Mouse (Mus musculus) embryonic facial prominence, embryonic 12.5 days (tissue): Measurements from ENCODE around the gene Gnaq. TPM values are rescaled to one million over a fixed set of nuclear protein-coding genes. Genes with fewer than 3 reads are reported as not detected.
A peak's percentile ranks its signal among the peaks of the same experiment; 100 is the strongest.
"Not testable (repeated sequence)": the region's sequence is repeated elsewhere in the genome, so short reads cannot be mapped to it uniquely, and the experiment has no call there.

Experiments used
- ATAC-seq: fragments of 200-750 bp; cut with Nextera tagmentation; 2 replicates; pipeline ENCODE4 v1.8.0; 2017; ENCODE audit not compliant: insufficient number of reproducible peaks, insufficient read depth, low FRiP score, low TSS enrichment
- H3K27ac ChIP-seq: fragments of 300-500 bp; sonication (generic); 2 replicates; pipeline ENCODE4 v1.5.1; 2016; ENCODE audit warnings: mild to moderate bottlenecking
- H3K27me3 ChIP-seq: fragments of 300-500 bp; sonication (generic); 2 replicates; pipeline ENCODE4 v1.6.1; 2016; ENCODE audit warnings: mild to moderate bottlenecking, moderate library complexity
- H3K36me3 ChIP-seq: fragments of 300-500 bp; sonication (generic); 2 replicates; pipeline ENCODE4 v1.6.1; 2016; ENCODE audit warnings: mild to moderate bottlenecking
- H3K4me1 ChIP-seq: fragments of 300-500 bp; sonication (generic); 2 replicates; pipeline ENCODE4 v1.6.1; 2016
- H3K4me2 ChIP-seq: fragments of 300-500 bp; sonication (generic); replicated peaks from 2 replicates; pipeline ENCODE4 v1.6.1; 2016; ENCODE audit warnings: mild to moderate bottlenecking, moderate library complexity
- H3K4me3 ChIP-seq: fragments of 300-500 bp; sonication (generic); 2 replicates; pipeline ENCODE4 v1.5.1; 2016; ENCODE audit warnings: mild to moderate bottlenecking
- H3K9ac ChIP-seq: fragments of 300-500 bp; sonication (generic); 2 replicates; pipeline ENCODE4 v1.6.1; 2016; ENCODE audit warnings: mild to moderate bottlenecking, moderate library complexity
- H3K9me3 ChIP-seq: fragments of 300-500 bp; sonication (generic); 2 replicates; pipeline ENCODE4 v1.6.1; 2016; ENCODE audit warnings: mild to moderate bottlenecking, moderate library complexity
- WGBS: fragments of 180-500 bp; shearing (Covaris S2); methylation state at CpG from one replicate; pipeline ENCODE4 v1.1.7; 2016; 5-methylcytosine and 5-hydroxymethylcytosine counted together
- polyA plus RNA-seq: library from polyadenylated mRNA; unstranded; fragments of >200 nt; fragmentation: Nextera tagmentation; extraction: Ambion mirVana; gene quantifications from 2 replicates; pipeline ENCODE4 v1.2.1, GENCODE M21; 2016

Gene Gnaq
- 28.7 and 28.9 TPM in 2 replicates for polyA plus RNA-seq

- ATAC-seq = no peak
- Histone ChIP-seq H3K4me3 (peak within 1 kb of the TSS; percentile 92), H3K36me3 (no peaks in the 10 kb centered on the region), H3K27me3 (no peaks in the 10 kb centered on the region), H3K9ac (peak within 1 kb of the TSS; percentile 99), H3K27ac (peak within 1 kb of the TSS; percentile 99), H3K4me2 (peak within 1 kb of the TSS; percentile 75), H3K9me3 (no peaks in the 10 kb centered on the region), H3K4me1 (peaks cover 29% of the 10 kb centered on the region)
- WGBS = 0% methylated on average over 13 of the region's 14 CpGs
Measured at GRCm38 (mm10) chr19:16132791-16132864, at the start of gene Gnaq. Gene Gnaq, plus strand, starts transcription at chr19:16132831.

- not testable (repeated sequence) for H3K4me2 ChIP-seq, ATAC-seq, H3K9ac ChIP-seq, H3K4me1 ChIP-seq, H3K27ac ChIP-seq, H3K27me3 ChIP-seq, H3K4me3 ChIP-seq, H3K36me3 ChIP-seq, H3K9me3 ChIP-seq
- WGBS = 93% methylated on average over 21 of the region's 21 CpGs
Measured at GRCm38 (mm10) chr19:16083981-16084630, 48.5 kb upstream of the Gnaq start.

- H3K9ac ChIP-seq = no peak overlapping the region
- no peaks in the 10 kb centered on the region for H3K36me3 ChIP-seq
- no peak overlapping the region for H3K27ac ChIP-seq
- no peak for ATAC-seq
- H3K4me1 ChIP-seq = no peaks in the 10 kb centered on the region
- H3K27me3 ChIP-seq = no peaks in the 10 kb centered on the region
- WGBS = 70% methylated on average over 4 of the region's 4 CpGs
- H3K4me2 ChIP-seq = no peak overlapping the region
- no peaks in the 10 kb centered on the region for H3K9me3 ChIP-seq
- H3K4me3 ChIP-seq = no peak overlapping the region
Measured at GRCm38 (mm10) chr19:16085248-16085647, 47.4 kb upstream of the Gnaq start.

GRCm38 (mm10) chr19:16086154-16086553, 46.5 kb upstream of the Gnaq start:
- no peak overlapping the region for H3K9ac ChIP-seq
- H3K27me3 ChIP-seq = no peaks in the 10 kb centered on the region
- no peak overlapping the region for H3K4me3 ChIP-seq
- H3K4me2 ChIP-seq = no peak overlapping the region
- no peaks in the 10 kb centered on the region for H3K36me3 ChIP-seq
- H3K4me1 ChIP-seq = no peaks in the 10 kb centered on the region
- ATAC-seq = no peak
- H3K27ac ChIP-seq = no peak overlapping the region
- no peaks in the 10 kb centered on the region for H3K9me3 ChIP-seq

GRCm38 (mm10) chr19:16086581-16086980, 46.0 kb upstream of the Gnaq start:
- Histone ChIP-seq H3K4me2 (no peak overlapping the region), H3K9me3 (no peaks in the 10 kb centered on the region), H3K27me3 (no peaks in the 10 kb centered on the region), H3K27ac (no peak overlapping the region), H3K9ac (no peak overlapping the region), H3K36me3 (no peaks in the 10 kb centered on the region), H3K4me1 (no peaks in the 10 kb centered on the region), H3K4me3 (no peak overlapping the region)
- no peak for ATAC-seq

GRCm38 (mm10) chr19:16087391-16087790, 45.2 kb upstream of the Gnaq start:
- H3K27ac ChIP-seq = no peak overlapping the region
- no peak overlapping the region for H3K9ac ChIP-seq
- no peaks in the 10 kb centered on the region for H3K9me3 ChIP-seq
- H3K4me3 ChIP-seq = no peak overlapping the region
- no peak overlapping the region for H3K4me2 ChIP-seq
- H3K36me3 ChIP-seq = no peaks in the 10 kb centered on the region
- no peaks in the 10 kb centered on the region for H3K4me1 ChIP-seq
- no peaks in the 10 kb centered on the region for H3K27me3 ChIP-seq
- ATAC-seq = no peak

GRCm38 (mm10) chr19:16093616-16094015, 39.0 kb upstream of the Gnaq start:
- Histone ChIP-seq H3K9ac (no peak overlapping the region), H3K4me3 (no peak overlapping the region), H3K27ac (no peak overlapping the region), H3K4me2 (no peak overlapping the region), H3K36me3 (no peaks in the 10 kb centered on the region), H3K9me3 (peaks cover 3% of the 10 kb centered on the region; the same call in 1 of the 2 replicates), H3K27me3 (no peaks in the 10 kb centered on the region), H3K4me1 (no peaks in the 10 kb centered on the region)
- ATAC-seq = no peak
- WGBS = 74% methylated on average over 4 of the region's 4 CpGs

GRCm38 (mm10) chr19:16109901-16110300, 22.7 kb upstream of the Gnaq start:
- Histone ChIP-seq H3K27ac (no peak overlapping the region), H3K4me2 (no peak overlapping the region), H3K9ac (no peak overlapping the region), H3K27me3 (no peaks in the 10 kb centered on the region), H3K4me3 (no peak overlapping the region), H3K9me3 (no peaks in the 10 kb centered on the region), H3K4me1 (no peaks in the 10 kb centered on the region), H3K36me3 (no peaks in the 10 kb centered on the region)
- WGBS = 79% methylated on average over 3 of the region's 3 CpGs
- no peak for ATAC-seq

GRCm38 (mm10) chr19:16110670-16111069, 22.0 kb upstream of the Gnaq start:
- no peak for ATAC-seq
- no peak overlapping the region for H3K4me3 ChIP-seq
- H3K27me3 ChIP-seq = no peaks in the 10 kb centered on the region
- no peak overlapping the region for H3K9ac ChIP-seq
- no peak overlapping the region for H3K4me2 ChIP-seq
- H3K9me3 ChIP-seq = no peaks in the 10 kb centered on the region
- H3K36me3 ChIP-seq = no peaks in the 10 kb centered on the region
- H3K27ac ChIP-seq = no peak overlapping the region
- WGBS = 78% methylated on average over 3 of the region's 3 CpGs
- H3K4me1 ChIP-seq = no peaks in the 10 kb centered on the region

- H3K27me3 ChIP-seq = no peaks in the 10 kb centered on the region
- ATAC-seq = no peak
- no peak overlapping the region for H3K9ac ChIP-seq
- H3K4me3 ChIP-seq = no peak overlapping the region
- no peaks in the 10 kb centered on the region for H3K4me1 ChIP-seq
- no peaks in the 10 kb centered on the region for H3K36me3 ChIP-seq
- H3K4me2 ChIP-seq = no peak overlapping the region
- H3K27ac ChIP-seq = no peak overlapping the region
- WGBS = 93% methylated on average over 1 of the region's 1 CpGs
- no peaks in the 10 kb centered on the region for H3K9me3 ChIP-seq
Measured at GRCm38 (mm10) chr19:16113295-16113694, 19.3 kb upstream of the Gnaq start.

- Histone ChIP-seq H3K4me3 (no peak overlapping the region), H3K27me3 (no peaks in the 10 kb centered on the region), H3K4me1 (no peaks in the 10 kb centered on the region; the same call in 1 of the 2 replicates), H3K27ac (no peak overlapping the region), H3K36me3 (no peaks in the 10 kb centered on the region), H3K9ac (no peak overlapping the region), H3K4me2 (no peak overlapping the region), H3K9me3 (no peaks in the 10 kb centered on the region)
- ATAC-seq = no peak
- 69% methylated on average over 4 of the region's 4 CpGs for WGBS
Measured at GRCm38 (mm10) chr19:16118421-16118820, 14.2 kb upstream of the Gnaq start.

GRCm38 (mm10) chr19:16121301-16121700, 11.3 kb upstream of the Gnaq start:
- WGBS = 43% methylated on average over 2 of the region's 2 CpGs
- Histone ChIP-seq H3K9me3 (no peaks in the 10 kb centered on the region), H3K4me2 (no peak overlapping the region), H3K27me3 (no peaks in the 10 kb centered on the region), H3K4me3 (no peak overlapping the region), H3K27ac (no peak overlapping the region), H3K4me1 (no peaks in the 10 kb centered on the region; the same call in 1 of the 2 replicates), H3K36me3 (no peaks in the 10 kb centered on the region), H3K9ac (no peak overlapping the region)
- ATAC-seq = no peak

- 49% methylated on average over 5 of the region's 5 CpGs for WGBS
- H3K36me3 ChIP-seq = no peaks in the 10 kb centered on the region
- no peak overlapping the region for H3K4me3 ChIP-seq
- no peaks in the 10 kb centered on the region for H3K9me3 ChIP-seq
- H3K27me3 ChIP-seq = no peaks in the 10 kb centered on the region
- H3K27ac ChIP-seq = no peak overlapping the region
- H3K4me1 ChIP-seq = 0 out of 2 replicates have a peak, but pooled peaks cover 12% of the 10 kb centered on the region
- no peak for ATAC-seq
- no peak overlapping the region for H3K4me2 ChIP-seq
- no peak overlapping the region for H3K9ac ChIP-seq
Measured at GRCm38 (mm10) chr19:16128715-16129114, 3.9 kb upstream of the Gnaq start.
